Mouse (Mus musculus) right cerebral cortex, postnatal 36 days (tissue): ENCODE measurements around the gene Sult1a1.
"Not testable (repeated sequence)": the region's sequence is repeated elsewhere in the genome, so short reads cannot be mapped to it uniquely, and the experiment has no call there.

Experiments used
- DNase-seq, 2 experiments: peaks; one replicate each; pipeline ENCODE4 v3.0.0; 2022; ENCODE audit warnings: low spot score in 2 of 2, mixed read lengths in 1 of 2

Gene Sult1a1

GRCm38 (mm10) chr7:126696886-126697285, 20.7 kb upstream of the Sult1a1 start:
- DNase-seq: no peak

GRCm38 (mm10) chr7:126696303-126696702, 20.1 kb upstream of the Sult1a1 start:
- DNase-seq: no peak

DNA sequence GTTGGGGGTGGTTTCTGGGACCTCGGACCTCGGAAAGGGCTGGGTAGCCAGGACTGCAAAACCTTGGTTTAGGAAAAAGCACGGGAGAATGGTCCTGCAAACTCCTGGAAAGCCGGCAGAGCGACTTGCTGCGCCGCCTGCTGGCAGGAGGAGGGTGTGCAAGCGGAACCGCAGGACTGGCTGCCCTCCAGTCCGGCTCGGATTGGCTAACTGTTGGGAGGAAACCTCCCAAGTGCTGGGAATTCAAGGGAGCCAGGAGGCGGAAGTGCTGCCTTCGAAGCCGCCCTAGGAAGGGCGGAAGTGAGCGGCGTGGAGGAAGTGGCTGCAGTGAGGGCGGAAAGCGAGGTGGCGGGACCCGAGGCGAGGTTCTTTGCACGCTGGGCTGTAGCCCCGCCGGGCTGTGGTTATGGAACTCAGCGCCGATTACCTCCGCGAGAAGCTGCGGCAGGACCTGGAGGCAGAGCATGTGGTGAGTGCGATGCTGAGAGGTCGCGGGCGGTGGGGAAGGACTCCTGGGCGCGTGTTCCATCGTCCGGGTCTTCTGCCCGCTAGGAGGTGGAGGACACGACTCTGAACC, 19.5 kb upstream of the Sult1a1 start, which contains the start of gene Slx1b:
Slx1b (minus strand) TSS at position 154 of the 577 bp plus-strand sequence.
- DNase-seq: peak; percentile 92 to 94

DNA sequence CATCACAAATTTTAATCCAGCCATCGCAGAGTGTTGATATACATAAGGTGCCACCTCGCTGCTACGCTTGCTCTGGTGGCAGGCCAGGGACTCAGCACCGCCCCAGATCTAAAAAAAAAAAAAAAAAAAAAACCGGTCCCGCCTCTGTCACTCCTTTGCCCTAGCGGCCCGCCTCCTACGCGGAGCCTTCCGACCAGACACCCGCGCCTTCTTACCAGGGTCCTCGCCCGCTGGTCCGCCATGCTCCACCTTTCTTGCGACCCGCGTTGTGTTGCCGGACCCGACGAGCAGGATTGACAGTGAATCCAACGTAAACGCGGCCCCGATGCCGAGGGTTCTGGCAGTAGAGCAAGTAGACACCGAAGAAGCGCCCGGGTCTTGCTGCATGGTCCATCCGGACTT, 19.0 kb upstream of the Sult1a1 start, which contains the start of gene Bola2:
Bola2 (plus strand) TSS at position 192 of the 402 bp plus-strand sequence.
- DNase-seq: no peak

- DNase-seq: no peak
These were observed 18.3 kb upstream of the Sult1a1 start for GRCm38 (mm10) chr7:126694441-126695051.

- no peak for DNase-seq
These were observed 17.5 kb upstream of the Sult1a1 start for GRCm38 (mm10) chr7:126693781-126694180.

DNA sequence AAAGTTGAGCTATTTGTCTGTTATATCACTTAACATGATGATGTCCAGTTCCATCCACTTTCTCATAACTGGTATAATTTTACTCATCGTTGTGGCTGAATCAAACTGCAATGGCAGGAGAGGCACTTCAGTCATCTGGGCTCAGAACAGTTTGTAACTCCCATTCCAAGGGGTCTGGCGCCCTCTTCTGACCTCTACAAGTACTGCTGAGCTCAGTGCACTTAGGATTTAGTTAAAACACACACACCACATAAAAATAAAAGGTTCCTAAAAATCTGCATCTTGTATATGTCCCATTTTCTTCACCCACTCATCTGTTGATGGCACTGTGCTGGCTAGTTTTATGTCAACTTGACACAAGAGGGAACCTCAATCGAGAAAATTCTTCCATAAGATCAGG, 17.0 kb upstream of the Sult1a1 start:
- DNase-seq: peak; percentile 57 to 70

- DNase-seq: no peak
These were observed 16.2 kb upstream of the Sult1a1 start for GRCm38 (mm10) chr7:126692426-126692825.

DNA sequence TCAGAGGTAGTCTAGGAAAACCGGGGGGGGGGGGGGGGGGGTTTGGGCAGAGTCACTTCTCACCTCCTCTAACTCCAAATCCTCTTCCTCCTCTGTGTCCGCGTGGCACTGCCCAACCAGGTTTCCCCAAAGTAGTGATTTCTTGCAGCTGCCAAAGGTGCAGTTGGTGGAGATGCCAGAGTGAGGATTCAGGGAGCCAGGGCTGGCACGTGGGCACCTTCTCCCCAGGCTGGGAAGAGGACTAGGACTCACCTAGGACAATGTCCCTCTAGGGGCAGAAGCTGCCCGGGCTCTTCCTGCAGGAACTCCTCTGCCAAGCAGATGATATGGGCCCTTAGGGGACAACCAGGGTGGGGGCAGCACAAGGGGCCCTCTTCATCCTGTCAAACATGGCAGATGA, 15.4 kb upstream of the Sult1a1 start:
- DNase-seq: no peak

DNA sequence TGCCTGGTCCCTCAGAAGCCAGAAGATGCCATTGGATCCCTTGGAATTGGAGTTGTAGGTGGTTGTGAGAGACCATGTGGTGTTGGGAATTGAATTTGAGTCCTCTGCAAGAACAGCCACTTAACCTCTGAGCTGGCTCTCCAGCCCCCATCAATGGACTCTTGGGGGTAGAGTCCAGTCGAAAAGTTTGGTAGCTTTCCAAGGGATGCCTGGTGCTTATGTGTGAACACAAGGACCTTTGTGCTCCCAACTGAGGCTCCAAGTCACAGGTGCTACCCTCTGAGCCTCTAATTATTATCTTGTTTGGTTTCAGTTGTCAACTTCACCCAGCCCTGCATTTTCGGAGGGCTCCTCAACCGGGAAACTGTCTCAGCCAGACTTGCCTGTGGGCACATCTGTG, 14.5 kb upstream of the Sult1a1 start:
- no peak for DNase-seq

DNA sequence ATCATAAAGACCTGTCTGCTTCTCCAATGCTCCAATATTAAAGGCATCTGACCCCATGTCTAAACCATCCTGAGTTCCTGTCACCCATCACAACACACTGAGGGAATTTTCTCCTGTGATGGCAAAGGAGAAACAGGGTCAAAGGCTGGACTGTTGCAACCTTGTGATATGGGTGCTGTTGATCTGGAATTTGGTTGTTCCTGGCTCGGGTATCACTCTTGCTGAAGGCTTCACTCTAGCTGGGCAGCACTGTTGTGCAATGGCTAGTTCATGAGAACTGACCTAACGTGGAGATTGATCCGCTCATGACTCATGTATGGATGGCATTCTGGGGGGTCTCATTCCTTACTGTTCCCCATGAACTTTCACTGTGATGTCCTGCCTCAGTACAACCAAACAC, 12.8 kb upstream of the Sult1a1 start:
- DNase-seq: no peak

GRCm38 (mm10) chr7:126688156-126688555, 11.9 kb upstream of the Sult1a1 start:
- not testable (repeated sequence) for DNase-seq

DNA sequence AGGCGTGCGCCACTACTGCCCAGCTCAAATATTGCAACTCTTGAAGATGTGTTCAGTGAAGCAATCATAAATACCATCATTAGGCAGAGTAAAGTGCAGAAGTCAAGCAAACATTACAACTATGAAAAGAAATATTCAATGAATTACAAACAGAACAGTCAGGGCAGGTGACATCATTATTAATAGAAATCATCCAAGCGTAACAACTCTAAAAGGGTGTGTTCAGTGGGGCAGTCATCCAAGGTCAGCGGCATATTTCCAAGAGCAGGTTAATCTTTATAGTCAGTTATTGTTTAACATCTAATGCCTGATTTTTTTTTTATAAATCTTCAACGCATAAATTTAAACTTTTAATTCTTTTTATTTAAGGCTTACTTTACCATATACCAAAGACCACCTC, 5.0 kb upstream of the Sult1a1 start:
- no peak for DNase-seq

GRCm38 (mm10) chr7:126679683-126680082, 3.5 kb upstream of the Sult1a1 start:
- DNase-seq: no peak

DNA sequence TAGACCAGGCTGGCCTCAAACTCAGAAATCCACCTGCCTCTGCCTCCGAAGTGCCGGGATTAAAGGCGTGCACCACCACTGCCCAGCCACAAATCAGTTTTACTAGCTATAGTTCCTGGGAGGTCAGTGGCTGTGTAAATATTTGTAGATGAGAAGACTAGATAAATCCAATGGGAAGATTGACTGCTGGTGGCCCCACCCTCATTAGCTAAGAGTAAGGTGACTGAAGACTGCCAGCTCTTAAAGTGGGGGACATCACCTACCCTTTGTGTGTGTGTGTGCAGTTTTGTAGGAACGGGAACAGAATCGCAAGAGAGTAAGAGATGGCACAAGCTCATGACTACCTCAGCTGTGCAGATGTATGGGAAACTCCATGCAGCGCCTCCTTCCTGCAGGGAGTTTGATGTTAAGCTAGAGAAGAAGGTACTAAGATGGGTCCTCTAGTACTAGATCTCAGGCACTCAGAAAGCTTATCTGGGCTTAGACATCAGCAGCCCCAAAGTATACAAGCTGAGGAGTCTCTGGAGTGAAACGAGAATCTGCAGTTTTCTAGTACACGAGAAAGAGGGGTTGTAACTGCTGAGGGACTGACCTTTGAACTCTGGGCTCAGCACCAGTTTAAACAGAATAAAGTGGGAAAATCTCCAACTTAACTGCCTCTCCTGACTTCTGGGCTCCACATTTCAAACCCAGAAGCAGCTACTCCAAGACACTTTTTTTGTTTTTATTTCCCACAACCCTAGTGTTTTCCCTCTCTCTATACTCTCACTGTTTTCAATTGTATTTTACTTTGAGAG, 2.5 kb upstream of the Sult1a1 start:
- DNase-seq: no peak

DNA sequence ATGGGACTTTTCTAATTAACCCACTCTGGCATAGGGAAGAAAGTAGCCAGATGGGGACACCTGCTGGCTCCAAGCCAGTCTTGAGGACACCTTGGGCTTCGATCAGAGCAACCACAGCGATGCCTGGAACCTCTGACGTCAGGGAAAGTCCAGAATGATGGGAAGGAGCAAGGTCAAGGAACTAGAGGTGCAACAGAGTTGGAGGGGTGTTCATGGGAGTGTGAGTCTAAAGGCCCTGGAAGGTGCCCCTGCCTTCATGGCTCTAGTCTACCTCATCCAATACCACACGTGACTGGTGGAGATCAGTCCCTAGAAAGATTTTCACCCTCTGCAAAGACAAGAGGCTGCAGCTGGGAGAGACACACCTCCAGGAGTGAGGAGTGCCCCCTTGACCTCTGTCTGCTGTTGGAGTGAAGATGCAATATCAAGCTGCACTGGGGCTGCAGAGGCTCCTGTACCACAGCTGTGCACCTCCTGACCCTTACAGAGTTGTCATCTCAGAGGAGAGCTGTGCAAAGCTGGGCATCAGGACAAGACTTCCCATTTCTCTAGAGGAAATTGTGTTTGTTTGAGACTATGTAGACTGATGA, 494 bp upstream of the Sult1a1 start:
- DNase-seq: no peak

DNA sequence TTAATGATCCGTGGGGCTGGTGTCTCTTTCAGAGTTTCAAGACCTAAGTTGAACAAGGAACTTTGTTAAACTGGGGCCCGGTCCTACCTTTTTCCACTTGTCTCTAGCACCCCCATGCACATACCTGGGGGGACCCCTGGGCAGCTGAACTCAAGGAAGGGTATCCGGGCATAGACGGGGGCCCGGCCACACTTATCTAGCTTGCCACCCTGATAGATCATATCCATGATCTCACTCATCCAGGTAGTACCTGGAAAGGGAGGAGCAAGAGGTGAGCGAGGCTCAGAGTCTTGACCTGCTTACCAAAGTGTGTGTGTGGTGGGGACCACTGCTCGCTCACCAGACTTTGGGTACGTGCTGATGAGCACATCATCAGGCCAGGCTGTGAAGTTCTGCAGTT, 1.1 kb downstream of the Sult1a1 start:
- no peak for DNase-seq

GRCm38 (mm10) chr7:126672111-126672510, 4.1 kb downstream of the Sult1a1 start:
- no peak for DNase-seq

DNA sequence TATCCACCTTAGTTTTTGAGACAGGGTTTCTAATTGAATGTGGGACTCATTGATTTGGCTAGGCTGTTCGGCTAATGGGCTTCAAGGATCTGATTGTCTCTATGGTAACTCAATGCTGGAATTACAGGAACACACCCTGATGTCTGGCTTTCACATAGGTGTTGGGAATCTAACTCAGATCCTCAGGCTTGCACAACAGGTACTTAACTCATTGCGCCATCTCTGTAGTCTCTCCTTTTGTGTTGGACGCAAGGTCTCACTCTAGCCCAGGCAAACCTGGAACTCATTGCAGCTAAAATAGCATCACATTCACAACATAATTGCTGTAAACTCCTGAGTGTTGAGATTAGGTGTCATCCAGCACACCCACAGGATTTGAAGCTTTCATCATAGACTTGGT, 6.1 kb downstream of the Sult1a1 start:
- DNase-seq: no peak

GRCm38 (mm10) chr7:126668452-126668851, 7.8 kb downstream of the Sult1a1 start:
- DNase-seq: no peak

GRCm38 (mm10) chr7:126667495-126668090, 8.6 kb downstream of the Sult1a1 start:
- DNase-seq: no peak

GRCm38 (mm10) chr7:126665269-126665668, 11.0 kb downstream of the Sult1a1 start:
- no peak for DNase-seq
